Mouse (Mus musculus) MN1 (cell line): ENCODE measurements at regions not wholly inside any gene's neighbourhood (a gene's known extent, or its start where the extent isn't known, plus 50 kb on each side); places are given as distances from the start of the nearest gene placed in this dataset.

ENCODE experiments used
- DNase-seq: peaks from one replicate; pipeline ENCODE4 v3.0.0-alpha.2; 2016; ENCODE audit warnings: low spot score

- DNase-seq: no peak
Measured at GRCm38 (mm10) chr9:86230673-86231350, 233.9 kb downstream of the Ube2cbp start.

GRCm38 (mm10) chr9:86231692-86232091 lies 233.1 kb downstream of the Ube2cbp start:
- DNase-seq: no peak

- DNase-seq: no peak
Measured at GRCm38 (mm10) chr9:86232174-86232573, 232.6 kb downstream of the Ube2cbp start.

GRCm38 (mm10) chr9:86233775-86234174 lies 231.0 kb downstream of the Ube2cbp start:
- peak; percentile 7 for DNase-seq

GRCm38 (mm10) chr9:86238691-86239090 lies 226.1 kb downstream of the Ube2cbp start:
- no peak for DNase-seq

GRCm38 (mm10) chr9:86240287-86240686 lies 224.5 kb downstream of the Ube2cbp start:
- no peak for DNase-seq

- no peak for DNase-seq
Measured at GRCm38 (mm10) chr9:86240896-86241295, 223.9 kb downstream of the Ube2cbp start.

- no peak for DNase-seq
Measured at GRCm38 (mm10) chr9:86250197-86250596, 214.6 kb downstream of the Ube2cbp start.

GRCm38 (mm10) chr9:86251331-86251730 lies 213.4 kb downstream of the Ube2cbp start:
- DNase-seq: no peak
